Mouse (Mus musculus): Measurements from ENCODE around the gene Eps15.

The Eps15 gene

GRCm38 (mm10) chr4:109432668-109433375, 152.8 kb downstream of the Eps15 start:
- no peak for DNase-seq (ENCODE audit: low spot score in 2 of 2)

- DNase-seq (ENCODE audit: low spot score in 2 of 2): no peak
These were observed 153.6 kb downstream of the Eps15 start for GRCm38 (mm10) chr4:109433641-109434040.

- DNase-seq (ENCODE audit: low spot score in 2 of 2): no peak
These were observed 154.2 kb downstream of the Eps15 start for GRCm38 (mm10) chr4:109434256-109434655.
